Mouse (Mus musculus): Measurements from ENCODE around the gene Mtmr11. TPM values are rescaled to one million over a fixed set of nuclear protein-coding genes. Genes with fewer than 3 reads are reported as not detected.
"Not testable (repeated sequence)": the region's sequence is repeated elsewhere in the genome, so short reads cannot be mapped to it uniquely, and the experiment has no call there.

Mtmr11 gene
- total and polyA plus RNA-seq, 2 experiments from 2014 or later = 11.4 to 11.7 TPM

DNA sequence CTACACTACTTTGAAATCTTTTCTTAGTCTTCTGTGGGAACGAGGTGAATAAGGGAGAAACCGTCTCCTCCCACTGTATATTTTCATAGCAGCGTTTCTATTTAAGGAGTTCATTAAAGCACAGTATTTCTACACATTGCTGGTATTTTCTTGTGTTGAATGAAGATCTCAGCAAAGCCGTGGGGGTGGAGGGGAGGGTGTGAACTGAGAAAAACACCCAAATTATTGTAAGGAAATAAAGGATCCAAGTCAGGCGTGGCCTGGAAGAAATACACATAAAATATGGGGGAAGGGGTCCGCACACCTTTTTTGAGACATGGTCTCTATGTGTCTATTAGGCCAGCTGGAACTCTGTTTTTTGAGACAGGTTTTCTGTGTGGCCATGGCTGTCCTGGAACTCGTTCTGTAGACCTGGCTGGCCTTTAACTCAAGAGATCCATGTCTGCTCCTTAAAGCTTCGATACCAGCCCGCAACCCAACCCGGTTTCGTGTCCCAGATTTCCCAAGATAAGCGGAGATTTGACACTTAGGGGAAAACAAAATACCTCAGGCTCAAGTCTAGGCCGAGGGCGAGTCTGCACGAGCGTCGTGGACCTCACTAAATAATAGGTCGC lies 9.9 kb downstream of the Mtmr11 start:
- WGBS = 21% methylated on average over 18 of the region's 18 CpGs
- TF ChIP-seq CTCF (IDR thresholded peaks at IDR 0.05; ENCODE audit: low read depth) = no peak
- H3K27ac ChIP-seq = peak overlapping the region; percentile 99
- DNase-seq (ENCODE audit: low spot score) (no peak), ATAC-seq (peak; percentile 10; the same call in 1 of the 2 replicates)
- H3K9me3 ChIP-seq (ENCODE audit: low read length) = no peaks in the 10 kb centered on the region
- peaks cover 22% of the 10 kb centered on the region for H3K36me3 ChIP-seq (ENCODE audit: insufficient read depth, low read length)
- H3K9ac ChIP-seq (replicated peaks; ENCODE audit: low read length) = peak overlapping the region; percentile 89
- peak overlapping the region; percentile 95 for H3K4me3 ChIP-seq (ENCODE audit: low read length)
- H3K27me3 ChIP-seq (ENCODE audit: insufficient read depth, low read length) = no peaks in the 10 kb centered on the region
- H3K4me2 ChIP-seq (ENCODE audit: low read depth, low read length) = peak overlapping the region; percentile 98
- peaks cover 11% of the 10 kb centered on the region for H3K4me1 ChIP-seq (ENCODE audit: insufficient read depth, low read length)

GRCm38 (mm10) chr3:96172197-96173178 lies 10.7 kb downstream of the Mtmr11 start, which contains the start of gene Sf3b4:
Sf3b4 (plus strand) TSS chr3:96172332.
- Histone ChIP-seq H3K27ac (peak within 1 kb of the TSS; percentile 99), H3K9me3 (ENCODE audit: low read length) (no peaks in the 10 kb centered on the region), H3K36me3 (ENCODE audit: insufficient read depth, low read length) (peaks cover 26% of the 10 kb centered on the region), H3K4me2 (ENCODE audit: low read depth, low read length) (peak within 1 kb of the TSS; percentile 98), H3K4me3 (ENCODE audit: low read length) (peak within 1 kb of the TSS; percentile 95), H3K27me3 (ENCODE audit: insufficient read depth, low read length) (no peaks in the 10 kb centered on the region), H3K9ac (replicated peaks; ENCODE audit: low read length) (peak within 1 kb of the TSS; percentile 89), H3K4me1 (ENCODE audit: insufficient read depth, low read length) (peaks cover 11% of the 10 kb centered on the region)
- TF ChIP-seq CTCF (IDR thresholded peaks at IDR 0.05; ENCODE audit: low read depth) = no peak
- peak; percentile 95 for DNase-seq (ENCODE audit: low spot score)
- WGBS = under 1% methylated on average over 54 of the region's 58 CpGs
- peak; percentile 97 for ATAC-seq

- Histone ChIP-seq H3K4me1 (ENCODE audit: insufficient read depth, low read length) (peaks cover 11% of the 10 kb centered on the region), H3K4me3 (ENCODE audit: low read length) (peak overlapping the region; percentile 95), H3K27ac (peak overlapping the region; percentile 99; the same call in 1 of the 2 replicates), H3K4me2 (ENCODE audit: low read depth, low read length) (peak overlapping the region; percentile 98), H3K9ac (replicated peaks; ENCODE audit: low read length) (peak overlapping the region; percentile 89), H3K36me3 (ENCODE audit: insufficient read depth, low read length) (peaks cover 30% of the 10 kb centered on the region), H3K9me3 (ENCODE audit: low read length) (no peaks in the 10 kb centered on the region), H3K27me3 (ENCODE audit: insufficient read depth, low read length) (no peaks in the 10 kb centered on the region)
- ATAC-seq (no peak), DNase-seq (ENCODE audit: low spot score) (no peak)
- 37% methylated on average over 7 of the region's 7 CpGs for WGBS
- no peak for TF ChIP-seq CTCF (IDR thresholded peaks at IDR 0.05; ENCODE audit: low read depth)
Observed at GRCm38 (mm10) chr3:96173185-96173584, 11.4 kb downstream of the Mtmr11 start.

GRCm38 (mm10) chr3:96174042-96174441 lies 12.2 kb downstream of the Mtmr11 start:
- not testable (repeated sequence) for DNase-seq (ENCODE audit: low spot score); H3K9ac ChIP-seq (replicated peaks; ENCODE audit: low read length); ATAC-seq; H3K9me3 ChIP-seq (ENCODE audit: low read length); H3K4me2 ChIP-seq (ENCODE audit: low read depth, low read length); H3K4me3 ChIP-seq (ENCODE audit: low read length); H3K27me3 ChIP-seq (ENCODE audit: insufficient read depth, low read length); H3K27ac ChIP-seq
- Histone ChIP-seq H3K36me3 (ENCODE audit: insufficient read depth, low read length) (peaks cover 32% of the 10 kb centered on the region), H3K4me1 (ENCODE audit: insufficient read depth, low read length) (peaks cover 11% of the 10 kb centered on the region)
- WGBS = 65% methylated on average over 4 of the region's 4 CpGs

DNA sequence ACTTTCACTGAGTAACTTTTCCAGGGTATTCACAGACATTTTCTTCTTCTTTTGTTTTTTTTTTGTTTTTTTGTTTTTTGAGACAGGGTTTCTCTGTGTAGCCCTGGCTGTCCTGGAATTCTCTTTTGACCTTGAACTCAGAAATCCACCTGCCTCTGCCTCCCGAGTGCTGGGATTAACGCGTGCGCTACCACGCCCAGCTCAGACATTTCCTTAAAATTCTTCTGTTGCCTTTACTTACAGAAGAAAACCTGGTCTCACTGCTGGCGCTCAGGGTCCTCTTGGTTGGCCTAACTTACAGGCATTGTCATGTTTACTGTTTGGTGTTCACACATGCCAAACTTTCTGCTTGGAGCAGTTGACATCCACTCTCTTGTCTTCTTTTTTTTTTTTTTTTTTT lies 13.4 kb downstream of the Mtmr11 start:
- ATAC-seq (no peak), DNase-seq (ENCODE audit: low spot score) (no peak)
- peaks cover 11% of the 10 kb centered on the region for H3K4me1 ChIP-seq (ENCODE audit: insufficient read depth, low read length)
- no peak overlapping the region for H3K27ac ChIP-seq
- no peak for TF ChIP-seq CTCF (IDR thresholded peaks at IDR 0.05; ENCODE audit: low read depth)
- H3K4me2 ChIP-seq (ENCODE audit: low read depth, low read length) = no peak overlapping the region
- no peaks in the 10 kb centered on the region for H3K27me3 ChIP-seq (ENCODE audit: insufficient read depth, low read length)
- no peak overlapping the region for H3K4me3 ChIP-seq (ENCODE audit: low read length)
- H3K9ac ChIP-seq (replicated peaks; ENCODE audit: low read length) = no peak overlapping the region
- WGBS = 94% methylated on average over 6 of the region's 6 CpGs
- H3K36me3 ChIP-seq (ENCODE audit: insufficient read depth, low read length) = peaks cover 29% of the 10 kb centered on the region
- H3K9me3 ChIP-seq (ENCODE audit: low read length) = no peaks in the 10 kb centered on the region

- Histone ChIP-seq H3K4me2 (ENCODE audit: low read depth, low read length) (no peak overlapping the region), H3K27ac (no peak overlapping the region), H3K27me3 (ENCODE audit: insufficient read depth, low read length) (no peaks in the 10 kb centered on the region), H3K36me3 (ENCODE audit: insufficient read depth, low read length) (peaks cover 29% of the 10 kb centered on the region), H3K9ac (replicated peaks; ENCODE audit: low read length) (no peak overlapping the region), H3K4me1 (ENCODE audit: insufficient read depth, low read length) (peaks cover 13% of the 10 kb centered on the region; the same call in 1 of the 2 replicates), H3K9me3 (ENCODE audit: low read length) (no peaks in the 10 kb centered on the region), H3K4me3 (ENCODE audit: low read length) (no peak overlapping the region)
- ATAC-seq = no peak
- DNase-seq (ENCODE audit: low spot score) = no peak
- WGBS = 96% methylated on average over 4 of the region's 4 CpGs
- no peak for TF ChIP-seq CTCF (IDR thresholded peaks at IDR 0.05; ENCODE audit: low read depth)
Observed at GRCm38 (mm10) chr3:96178427-96178826, 16.6 kb downstream of the Mtmr11 start.
